Mouse (Mus musculus): ENCODE data around the gene Gm5150. TPM values are rescaled to one million over a fixed set of nuclear protein-coding genes. Genes with fewer than 3 reads are reported as not detected.
"Not testable (repeated sequence)": the region's sequence is repeated elsewhere in the genome, so short reads cannot be mapped to it uniquely, and the experiment has no call there.

Gene Gm5150
- not detected for total RNA-seq (2021)

- no peak for DNase-seq (ENCODE audit: extremely low spot score in 1 of 2, low spot score in 2 of 2)
- intact Hi-C loops (cut with DNase I), result no loop called here
Observed at GRCm38 (mm10) chr3:16006215-16006614, at the start of gene Gm5150. Gm5150 (minus strand) TSS chr3:16006437.

- intact Hi-C loops (cut with DNase I); DNase-seq (ENCODE audit: extremely low spot score in 1 of 2, low spot score in 2 of 2): not testable (repeated sequence)
Observed at GRCm38 (mm10) chr3:16051736-16052135, 45.5 kb upstream of the Gm5150 start.

- no peak for DNase-seq (ENCODE audit: extremely low spot score in 1 of 2, low spot score in 2 of 2)
- intact Hi-C loops (cut with DNase I), result loop anchor here (10.0 kb wide), 1 partner anchor 1162 kb away; the partner anchor contains the start of gene Car2
Observed at GRCm38 (mm10) chr3:16047288-16047687, 41.1 kb upstream of the Gm5150 start.

- DNase-seq (ENCODE audit: extremely low spot score in 1 of 2, low spot score in 2 of 2), result peak; percentile 11 to 26
- intact Hi-C loops (cut with DNase I), result loop anchor here (5.0 to 10.0 kb wide), 2 partner anchors 776 to 1159 kb away; partner anchors contain the start of gene Car2
Observed at GRCm38 (mm10) chr3:16043315-16043714, 37.1 kb upstream of the Gm5150 start.

- peak; percentile 12 to 29 for DNase-seq (ENCODE audit: extremely low spot score in 1 of 2, low spot score in 2 of 2)
Observed at GRCm38 (mm10) chr3:16024988-16025387, 18.8 kb upstream of the Gm5150 start.

GRCm38 (mm10) chr3:16022214-16022613 is 16.0 kb upstream of the Gm5150 start:
- intact Hi-C loops (cut with DNase I), result loop anchor here (10.0 kb wide), 1 partner anchor 1803 kb away; no protein-coding TSS in a partner anchor
- DNase-seq (ENCODE audit: extremely low spot score in 1 of 2, low spot score in 2 of 2), result no peak

More at GRCm38 (mm10) chr3:16024988-16025387, 18.8 kb upstream of the Gm5150 start:
- intact Hi-C loops (cut with DNase I), result loop anchor here (10.0 kb wide), 1 partner anchor 1800 kb away; no protein-coding TSS in a partner anchor

GRCm38 (mm10) chr3:16014456-16014855 is 8.2 kb upstream of the Gm5150 start:
- intact Hi-C loops (cut with DNase I); DNase-seq (ENCODE audit: extremely low spot score in 1 of 2, low spot score in 2 of 2): not testable (repeated sequence)

- no peak for DNase-seq (ENCODE audit: extremely low spot score in 1 of 2, low spot score in 2 of 2)
- intact Hi-C loops (cut with DNase I), result no loop called here
Observed at GRCm38 (mm10) chr3:16007827-16008226, 1.6 kb upstream of the Gm5150 start.

GRCm38 (mm10) chr3:16003890-16004633 is 2.2 kb downstream of the Gm5150 start:
- no peak for DNase-seq (ENCODE audit: extremely low spot score in 1 of 2, low spot score in 2 of 2)

GRCm38 (mm10) chr3:15999479-15999878 is 6.8 kb downstream of the Gm5150 start:
- intact Hi-C loops (cut with DNase I); DNase-seq (ENCODE audit: extremely low spot score in 1 of 2, low spot score in 2 of 2): not testable (repeated sequence)

More at GRCm38 (mm10) chr3:16003890-16004633, 2.2 kb downstream of the Gm5150 start:
- intact Hi-C loops (cut with DNase I), result no loop called here

- intact Hi-C loops (cut with DNase I), result no loop called here
- DNase-seq (ENCODE audit: extremely low spot score in 1 of 2, low spot score in 2 of 2), result no peak
Observed at GRCm38 (mm10) chr3:15982216-15982615, 24.0 kb downstream of the Gm5150 start.

GRCm38 (mm10) chr3:15956921-15957320 is 49.3 kb downstream of the Gm5150 start:
- intact Hi-C loops (cut with DNase I), result no loop called here
- DNase-seq (ENCODE audit: extremely low spot score in 1 of 2, low spot score in 2 of 2), result no peak

Small RNAs within 50 kb of the gene (microRNA-seq; reads per million reads assigned to microRNA genes)
- not detected for gene Gm24694

Other genes starting within 250 kb of the Gm5150 start
- gene Sirpb1c, start 157.9 kb downstream of the Gm5150 start, total RNA-seq (2021), result not detected